Mouse (Mus musculus): ENCODE measurements around the gene Tmem158.
A peak's percentile ranks its signal among the peaks of the same experiment; 100 is the strongest.

The Tmem158 gene

GRCm38 (mm10) chr9:123260611-123261021, at the start of gene Tmem158:
Gene Tmem158, minus strand, starts transcription at chr9:123260764.
- DNase-seq: peak; percentile 88

GRCm38 (mm10) chr9:123309685-123310365, 49.3 kb upstream of the Tmem158 start:
- DNase-seq: no peak

- DNase-seq: no peak
Observed at GRCm38 (mm10) chr9:123309073-123309472, 48.5 kb upstream of the Tmem158 start.

- DNase-seq: no peak
Observed at GRCm38 (mm10) chr9:123304917-123305316, 44.4 kb upstream of the Tmem158 start.

- DNase-seq: no peak
Observed at GRCm38 (mm10) chr9:123303952-123304351, 43.4 kb upstream of the Tmem158 start.

GRCm38 (mm10) chr9:123302759-123303313, 42.3 kb upstream of the Tmem158 start:
- DNase-seq: no peak

- no peak for DNase-seq
Observed at GRCm38 (mm10) chr9:123297862-123298261, 37.3 kb upstream of the Tmem158 start.

- DNase-seq: no peak
Observed at GRCm38 (mm10) chr9:123296229-123296628, 35.7 kb upstream of the Tmem158 start.

GRCm38 (mm10) chr9:123294581-123294980, 34.0 kb upstream of the Tmem158 start:
- DNase-seq: no peak

GRCm38 (mm10) chr9:123288378-123288777, 27.8 kb upstream of the Tmem158 start:
- no peak for DNase-seq

- DNase-seq: no peak
Observed at GRCm38 (mm10) chr9:123285623-123286022, 25.1 kb upstream of the Tmem158 start.

GRCm38 (mm10) chr9:123280775-123281174, 20.2 kb upstream of the Tmem158 start:
- DNase-seq: no peak

GRCm38 (mm10) chr9:123278003-123278402, 17.4 kb upstream of the Tmem158 start:
- no peak for DNase-seq

- no peak for DNase-seq
Observed at GRCm38 (mm10) chr9:123275373-123275772, 14.8 kb upstream of the Tmem158 start.

GRCm38 (mm10) chr9:123274674-123275073, 14.1 kb upstream of the Tmem158 start:
- no peak for DNase-seq

GRCm38 (mm10) chr9:123273876-123274275, 13.3 kb upstream of the Tmem158 start:
- no peak for DNase-seq

GRCm38 (mm10) chr9:123271552-123271951, 11.0 kb upstream of the Tmem158 start:
- DNase-seq: no peak

- DNase-seq: no peak
Observed at GRCm38 (mm10) chr9:123269906-123270558, 9.5 kb upstream of the Tmem158 start.

GRCm38 (mm10) chr9:123259896-123260610, 511 bp downstream of the Tmem158 start:
- peak; percentile 75 for DNase-seq

GRCm38 (mm10) chr9:123259461-123259895, 1.1 kb downstream of the Tmem158 start:
- no peak for DNase-seq

GRCm38 (mm10) chr9:123258796-123259195, 1.8 kb downstream of the Tmem158 start:
- peak; percentile 25 for DNase-seq

- DNase-seq: peak; percentile 31
Observed at GRCm38 (mm10) chr9:123255736-123256135, 4.8 kb downstream of the Tmem158 start.

- no peak for DNase-seq
Observed at GRCm38 (mm10) chr9:123247992-123248391, 12.6 kb downstream of the Tmem158 start.
